Mouse (Mus musculus) lung, postnatal 0 days (tissue): ENCODE measurements around the gene Pdk4.

ENCODE experiments used
- CTCF ChIP-seq: IDR thresholded peaks from 2 replicates; pipeline ENCODE4 v1.5.1; 2016; ENCODE audit warnings: antibody characterized with exemption, mild to moderate bottlenecking
- EP300 ChIP-seq: IDR thresholded peaks from 2 replicates; pipeline ENCODE4 v1.6.1; 2016; ENCODE audit warnings: antibody characterized with exemption, mild to moderate bottlenecking, control low read depth

- TF ChIP-seq CTCF (peak; percentile 67), EP300 (no peak)
Observed at GRCm38 (mm10) chr6:5437757-5438156, 58.4 kb downstream of the Pdk4 start.
